Mouse (Mus musculus): ENCODE data around the gene Hdac4.

Gene Hdac4

DNA sequence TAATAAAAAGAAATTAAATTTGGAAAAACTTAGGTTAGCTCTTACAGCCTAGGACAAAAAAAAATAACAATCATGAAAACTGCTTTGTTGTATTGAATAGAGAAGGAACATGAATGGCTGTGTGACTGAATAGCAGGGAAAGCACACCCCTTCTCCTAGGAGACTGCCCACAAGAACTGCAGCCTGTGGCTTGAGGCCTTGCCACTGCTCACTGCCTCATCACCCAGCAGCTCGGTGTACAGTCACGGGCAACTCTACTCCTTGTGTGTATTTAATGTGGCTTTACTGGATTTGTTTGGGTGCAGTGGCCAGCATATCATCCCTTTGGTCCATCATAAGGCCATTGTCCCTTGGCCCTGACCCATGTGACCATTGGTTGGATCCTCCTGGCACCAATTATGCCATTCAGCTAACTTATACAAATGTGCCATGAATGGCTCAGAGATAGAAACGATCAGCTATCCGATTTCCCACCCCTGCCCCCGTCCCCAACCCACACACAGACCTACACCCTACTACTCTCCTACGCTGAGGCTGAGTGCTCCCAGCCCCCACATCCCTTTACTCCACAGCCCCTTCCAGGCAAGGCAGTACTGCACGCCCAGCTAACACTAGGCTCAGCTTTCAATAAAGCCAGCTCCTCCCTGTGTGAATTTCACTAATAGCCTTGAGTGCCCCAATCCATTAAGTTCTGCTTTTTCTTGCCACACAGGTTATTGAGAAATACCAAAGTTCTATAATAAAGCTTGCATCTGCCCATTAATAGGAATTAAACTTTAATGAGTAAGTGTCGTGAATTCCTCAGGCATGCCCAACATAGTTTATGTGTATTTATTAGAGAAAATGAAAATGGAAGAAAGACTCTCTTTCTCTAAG lies 134.1 kb downstream of the Hdac4 start:
- DNase-seq (ENCODE audit: low spot score in 2 of 2), result no peak

DNA sequence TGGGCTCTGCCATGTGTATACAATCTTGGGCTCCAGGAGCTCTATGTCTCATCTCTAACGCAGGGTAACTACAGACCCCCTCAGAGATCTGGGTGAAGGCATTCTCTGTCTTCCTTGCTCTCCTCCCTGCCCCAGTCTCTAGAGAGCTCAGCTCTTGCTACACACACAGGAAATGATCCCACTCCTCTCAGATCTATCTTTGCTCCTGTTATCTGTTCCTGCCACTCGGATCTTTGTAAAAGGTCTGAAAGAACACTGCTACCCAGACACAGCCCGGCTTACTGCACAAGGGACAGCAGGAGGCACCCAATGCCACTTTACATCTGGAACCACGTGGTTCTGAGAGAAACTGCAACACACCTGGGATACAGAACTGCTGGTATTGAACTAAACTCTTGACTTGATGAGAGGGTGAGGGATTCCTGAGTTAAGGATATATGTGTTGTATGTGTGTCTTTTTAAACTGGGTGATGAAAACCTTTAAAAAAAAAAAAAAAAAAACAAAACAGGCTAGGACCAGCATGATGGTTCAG lies 134.9 kb downstream of the Hdac4 start:
- DNase-seq (ENCODE audit: low spot score in 2 of 2), result no peak

GRCm38 (mm10) chr1:92059571-92059970 lies 135.9 kb downstream of the Hdac4 start:
- no peak for DNase-seq (ENCODE audit: low spot score in 2 of 2)

DNA sequence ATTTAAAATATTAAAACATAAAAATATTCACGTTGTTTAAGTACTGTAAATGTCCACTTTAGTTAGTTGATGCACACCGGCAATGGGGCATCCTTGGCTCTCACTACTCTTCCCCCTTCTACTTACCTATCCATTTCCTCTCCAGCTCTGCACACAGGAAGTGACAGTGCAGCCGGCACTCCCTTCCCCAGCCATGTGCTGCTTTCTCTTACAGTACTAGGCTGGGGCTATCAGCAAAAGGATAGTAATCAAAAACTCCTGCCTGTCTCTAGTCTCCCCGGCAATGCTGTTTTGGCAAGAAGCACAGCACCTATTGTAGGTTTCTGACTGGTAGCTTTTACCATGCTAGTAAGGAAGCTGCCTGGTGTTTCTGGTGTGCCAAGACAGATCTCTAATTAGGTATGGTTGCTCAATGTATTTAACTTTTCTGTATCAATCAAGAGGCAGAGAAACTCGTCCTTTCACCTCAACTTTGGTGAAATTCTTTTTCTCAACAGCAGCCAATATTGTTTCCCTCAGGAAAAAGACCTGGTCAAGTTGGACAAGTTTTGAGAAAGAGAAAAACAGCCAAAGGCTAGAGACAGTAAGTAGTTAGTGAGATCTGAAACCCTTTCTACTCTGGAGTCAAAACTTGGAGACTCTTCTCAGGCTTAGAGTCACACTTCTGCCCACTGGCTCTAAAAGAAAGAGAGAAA lies 136.6 kb downstream of the Hdac4 start:
- DNase-seq (ENCODE audit: low spot score in 2 of 2), result no peak

DNA sequence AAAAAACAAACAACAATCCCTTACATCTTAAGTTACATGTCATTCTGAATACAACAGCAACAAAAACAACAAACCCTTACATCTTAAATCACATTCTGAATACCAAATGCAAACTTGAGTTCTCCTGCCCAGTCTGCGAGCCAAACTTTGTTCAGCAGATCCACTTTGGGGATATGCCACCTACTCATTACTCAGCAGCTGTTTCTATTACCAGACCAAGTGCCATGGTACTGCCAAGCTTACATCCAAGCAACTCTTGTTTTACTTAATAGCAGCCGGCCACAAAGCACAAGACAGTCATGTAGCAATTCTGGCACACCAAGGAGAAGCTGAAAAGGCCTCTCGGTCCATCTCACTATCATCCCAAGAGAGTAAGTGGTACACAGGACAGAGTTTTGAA lies 138.4 kb downstream of the Hdac4 start:
- DNase-seq (ENCODE audit: low spot score in 2 of 2), result no peak

DNA sequence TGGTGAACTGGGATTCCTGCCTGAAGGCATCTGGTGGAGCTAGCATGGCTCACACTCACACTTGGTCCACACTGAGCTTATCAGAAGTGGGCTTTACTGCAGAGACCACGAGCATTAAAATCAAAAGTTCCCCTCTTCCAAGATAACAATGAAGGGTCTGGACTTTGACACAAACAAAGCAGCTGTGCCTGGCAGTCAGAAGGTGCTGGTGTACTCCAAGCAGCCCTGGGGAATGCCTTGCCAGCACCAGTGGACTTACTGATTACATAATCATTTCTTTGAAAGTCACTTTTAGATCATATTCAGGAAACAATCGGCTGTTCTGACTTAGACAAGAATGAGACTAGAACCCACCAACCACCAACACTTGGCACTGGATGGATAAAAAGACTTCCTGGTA lies 140.3 kb downstream of the Hdac4 start:
- no peak for DNase-seq (ENCODE audit: low spot score in 2 of 2)

DNA sequence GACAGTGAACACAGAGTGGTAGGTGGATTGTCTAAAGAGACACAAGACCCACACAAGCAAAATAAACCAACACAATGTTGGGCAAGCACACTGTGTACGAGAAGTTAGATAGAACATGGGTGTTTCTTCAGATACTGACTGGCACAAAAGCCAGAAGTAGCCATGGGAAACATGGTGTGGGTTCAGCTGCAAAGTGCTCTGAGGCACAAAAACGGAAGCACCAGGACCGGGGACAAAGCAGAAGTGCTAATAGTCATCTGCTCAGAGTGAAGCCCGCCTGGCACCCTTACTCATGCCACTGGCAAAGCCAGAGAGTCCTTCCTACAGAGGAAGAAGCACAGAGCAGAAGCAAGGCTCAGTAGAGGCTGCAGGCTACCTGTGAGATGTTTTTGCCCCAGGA lies 143.3 kb downstream of the Hdac4 start:
- DNase-seq (ENCODE audit: low spot score in 2 of 2), result peak in 1 of 2 experiments; percentile 24

- DNase-seq (ENCODE audit: low spot score in 2 of 2), result no peak
These were observed 143.9 kb downstream of the Hdac4 start for GRCm38 (mm10) chr1:92051489-92052062.

GRCm38 (mm10) chr1:92050992-92051391 lies 144.5 kb downstream of the Hdac4 start:
- DNase-seq (ENCODE audit: low spot score in 2 of 2), result no peak

- no peak for DNase-seq (ENCODE audit: low spot score in 2 of 2)
These were observed 144.9 kb downstream of the Hdac4 start for GRCm38 (mm10) chr1:92050566-92050965.

DNA sequence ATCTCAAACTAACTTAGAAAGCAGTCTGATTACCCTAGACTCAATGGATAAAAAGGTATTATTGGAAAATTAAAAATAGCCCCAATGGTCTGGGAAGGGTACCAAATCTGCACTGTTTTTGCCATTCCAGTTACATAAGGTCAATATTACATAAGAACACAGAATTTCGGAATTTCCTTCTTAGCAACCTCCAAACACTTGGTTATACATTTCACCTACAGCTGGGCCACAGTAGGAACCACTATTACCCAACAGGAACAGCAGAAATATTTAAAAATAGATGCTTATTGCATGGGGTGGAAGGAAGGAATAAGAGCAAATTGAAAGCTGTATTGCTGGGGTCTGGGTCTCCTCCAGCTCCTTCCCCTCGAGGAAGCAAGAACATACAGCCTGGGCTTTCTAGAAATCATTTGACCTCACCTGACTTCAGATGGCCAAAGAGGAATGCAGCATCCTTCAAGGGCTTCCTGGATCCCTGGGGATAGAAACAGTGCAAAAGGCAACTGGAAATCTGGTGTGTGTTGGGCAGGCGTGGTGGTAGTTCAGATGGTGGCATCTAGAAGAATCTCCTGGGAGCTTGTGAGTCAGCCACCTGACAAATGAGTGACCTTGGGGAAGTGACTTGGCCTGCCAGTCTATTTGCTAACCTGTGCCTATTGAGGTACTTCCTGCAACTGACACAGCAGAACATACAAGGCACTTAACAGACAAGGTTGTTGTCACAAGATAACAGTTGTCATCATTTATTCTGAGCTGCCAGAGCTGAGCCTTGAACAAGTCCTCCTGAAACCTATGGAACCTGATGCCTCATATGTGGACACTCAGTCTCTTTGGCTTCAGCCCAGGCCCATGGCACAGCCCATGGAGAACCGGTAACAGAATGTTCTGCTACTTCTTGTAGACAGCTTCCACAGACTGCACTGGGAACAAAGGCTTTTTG lies 146.8 kb downstream of the Hdac4 start:
- no peak for DNase-seq (ENCODE audit: low spot score in 2 of 2)

- no peak for DNase-seq (ENCODE audit: low spot score in 2 of 2)
These were observed 149.8 kb downstream of the Hdac4 start for GRCm38 (mm10) chr1:92045671-92046070.

GRCm38 (mm10) chr1:92044868-92045267 lies 150.6 kb downstream of the Hdac4 start:
- no peak for DNase-seq (ENCODE audit: low spot score in 2 of 2)

GRCm38 (mm10) chr1:92043989-92044388 lies 151.5 kb downstream of the Hdac4 start:
- DNase-seq (ENCODE audit: low spot score in 2 of 2), result no peak

DNA sequence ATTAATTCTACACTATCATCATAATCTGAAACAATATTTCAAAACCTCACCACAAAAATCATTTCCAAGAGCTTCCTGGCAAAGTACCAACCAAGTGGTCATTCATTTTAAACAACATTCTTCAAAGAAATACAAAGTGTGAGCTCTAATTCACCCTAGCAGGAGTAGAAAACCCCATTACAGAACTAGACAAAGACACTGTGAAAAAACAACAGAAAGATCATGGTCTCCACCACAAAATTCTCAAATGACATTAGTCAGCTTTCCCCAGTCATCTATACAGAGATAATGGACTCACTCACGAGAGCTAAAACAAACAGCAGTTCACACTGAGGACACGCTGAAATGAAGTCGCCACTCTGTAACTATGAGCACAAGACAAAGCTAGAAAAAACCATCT lies 153.4 kb downstream of the Hdac4 start:
- DNase-seq (ENCODE audit: low spot score in 2 of 2), result no peak

DNA sequence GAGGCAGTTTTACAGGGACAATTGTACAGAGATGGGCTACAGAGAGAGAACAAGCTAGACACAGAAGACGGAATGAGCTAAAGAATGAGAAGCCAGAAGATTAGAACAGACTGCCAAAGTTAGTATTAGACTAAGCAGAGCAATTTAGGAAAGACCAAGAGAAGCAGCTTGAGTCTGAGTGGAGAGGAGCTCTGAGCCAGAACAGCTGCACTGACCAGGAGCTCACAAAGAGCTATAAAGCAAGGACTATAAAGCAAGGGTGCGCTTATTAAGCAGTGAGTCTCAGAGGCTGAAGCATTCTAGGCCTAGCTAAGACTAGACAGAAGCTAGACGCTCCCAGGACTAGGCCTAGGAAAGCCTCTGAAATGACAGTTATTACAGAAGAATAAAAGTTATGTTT lies 154.2 kb downstream of the Hdac4 start:
- no peak for DNase-seq (ENCODE audit: low spot score in 2 of 2)

- no peak for DNase-seq (ENCODE audit: low spot score in 2 of 2)
These were observed 156.8 kb downstream of the Hdac4 start for GRCm38 (mm10) chr1:92038714-92039113.

- DNase-seq (ENCODE audit: low spot score in 2 of 2), result no peak
These were observed 158.5 kb downstream of the Hdac4 start for GRCm38 (mm10) chr1:92037039-92037438.

DNA sequence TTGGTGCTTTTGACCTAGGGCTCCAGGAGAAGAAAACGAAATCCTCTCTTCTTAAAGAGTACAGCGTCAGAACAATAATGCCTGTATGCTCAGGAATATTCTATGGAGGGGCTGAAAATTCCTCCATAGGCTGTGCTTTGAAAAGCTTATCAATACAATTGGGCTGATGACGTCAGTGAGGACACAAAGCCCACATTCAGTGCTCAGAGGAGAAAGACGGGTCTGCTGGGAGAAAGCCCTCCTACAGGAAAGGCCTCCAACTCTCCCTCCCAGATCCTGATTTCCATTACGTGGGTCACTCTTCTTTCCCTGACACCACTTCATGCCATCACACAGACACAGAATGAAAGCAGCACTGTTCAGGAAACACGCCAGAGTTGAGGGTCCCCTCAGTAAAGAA lies 159.7 kb downstream of the Hdac4 start:
- DNase-seq (ENCODE audit: low spot score in 2 of 2), result no peak

GRCm38 (mm10) chr1:92034247-92034646 lies 161.3 kb downstream of the Hdac4 start:
- no peak for DNase-seq (ENCODE audit: low spot score in 2 of 2)

DNA sequence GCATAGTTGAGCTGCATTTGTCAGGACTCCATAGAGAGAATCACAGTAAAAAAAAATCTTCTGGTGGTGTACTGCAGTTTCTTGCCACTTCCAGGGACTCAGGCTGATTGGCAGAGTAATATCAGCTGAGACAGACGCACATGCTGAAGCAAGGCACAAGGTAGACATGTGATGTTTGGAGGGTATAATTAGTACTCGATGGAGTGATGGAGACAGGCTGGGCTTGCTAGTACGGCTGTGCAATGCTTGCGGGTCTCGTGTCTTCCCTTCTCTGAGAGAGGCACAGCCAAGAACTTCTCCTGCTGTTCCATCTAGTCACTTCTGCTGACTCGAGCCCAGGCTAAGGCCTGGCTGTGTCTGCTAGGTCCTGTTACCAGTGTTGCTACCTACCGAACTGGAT lies 162.0 kb downstream of the Hdac4 start:
- no peak for DNase-seq (ENCODE audit: low spot score in 2 of 2)
